Mouse (Mus musculus) cerebellum, adult 2 months (tissue): ENCODE data around the gene Gdi1.

Experiments
- CTCF ChIP-seq: fragments of 200-500 bp; IDR thresholded peaks from 2 replicates; pipeline ENCODE4 v1.5.1; 2011; ENCODE audit warnings: low read depth, mild to moderate bottlenecking, control low read depth, low read length, moderate library complexity, borderline replicate concordance; ENCODE audit not compliant: insufficient read depth
- POLR2A ChIP-seq: fragments of 200-500 bp; IDR thresholded peaks from 2 replicates; pipeline ENCODE4 v1.6.1; 2011; ENCODE audit warnings: low read length, control low read depth, borderline replicate concordance; ENCODE audit not compliant: insufficient read depth

DNA sequence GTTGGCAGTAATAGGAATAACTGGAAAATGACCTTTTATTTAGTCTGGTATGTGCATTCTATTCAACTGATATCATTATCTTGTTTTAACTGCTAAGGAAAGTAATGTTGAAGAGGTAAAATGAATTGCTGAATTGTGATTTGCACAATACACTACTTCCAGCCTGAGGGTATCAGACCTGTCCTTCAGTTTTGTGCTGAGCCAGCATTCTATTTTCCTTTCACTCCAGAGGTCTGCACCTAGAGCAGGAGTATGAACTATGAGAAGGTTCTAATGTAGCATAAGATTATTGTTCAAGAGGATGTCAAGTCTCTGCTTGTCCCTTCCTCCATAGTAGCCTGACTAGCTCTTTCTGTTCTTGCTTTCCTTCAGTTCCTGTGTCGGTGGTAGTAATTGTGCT is 6.5 kb upstream of the Gdi1 start:
- no peak for TF ChIP-seq CTCF
- no peak for TF ChIP-seq POLR2A
